Mouse (Mus musculus) bone marrow macrophage, adult 2 months (primary cell): Measurements from ENCODE around the gene Kcnrg. TPM values are rescaled to one million over a fixed set of nuclear protein-coding genes. Genes with fewer than 3 reads are reported as not detected.
"Not testable (repeated sequence)": the region's sequence is repeated elsewhere in the genome, so short reads cannot be mapped to it uniquely, and the experiment has no call there.

ENCODE experiments used
- H3K27ac ChIP-seq: 2 replicates; pipeline ENCODE4 v1.5.1; 2012; ENCODE audit warnings: low read depth, low read length; ENCODE audit not compliant: insufficient read depth
- H3K4me1 ChIP-seq: 2 replicates; pipeline ENCODE4 v1.6.1; 2012; ENCODE audit warnings: low read length; ENCODE audit not compliant: control insufficient read depth, insufficient read depth
- H3K4me3 ChIP-seq: 2 replicates; pipeline ENCODE4 v1.5.1; 2012; ENCODE audit warnings: mild to moderate bottlenecking, low read length, moderate library complexity; ENCODE audit not compliant: insufficient read depth
- CTCF ChIP-seq: IDR thresholded peaks from 2 replicates; pipeline ENCODE4 v1.5.1; 2012; ENCODE audit warnings: low read depth, mild to moderate bottlenecking, low read length, moderate library complexity
- POLR2A ChIP-seq: IDR thresholded peaks from 2 replicates; pipeline ENCODE4 v1.6.1; 2012; ENCODE audit warnings: mild to moderate bottlenecking, low read depth, low read length, borderline replicate concordance
- polyA plus RNA-seq: library from polyadenylated mRNA; stranded (reverse); fragments of >200 nt; gene quantifications from 2 replicates; pipeline ENCODE4 v1.2.4, GENCODE M21; 2012; ENCODE audit not compliant: missing spikeins, insufficient read depth, insufficient read length

Kcnrg gene
- polyA plus RNA-seq, 1 experiment = not detected

DNA sequence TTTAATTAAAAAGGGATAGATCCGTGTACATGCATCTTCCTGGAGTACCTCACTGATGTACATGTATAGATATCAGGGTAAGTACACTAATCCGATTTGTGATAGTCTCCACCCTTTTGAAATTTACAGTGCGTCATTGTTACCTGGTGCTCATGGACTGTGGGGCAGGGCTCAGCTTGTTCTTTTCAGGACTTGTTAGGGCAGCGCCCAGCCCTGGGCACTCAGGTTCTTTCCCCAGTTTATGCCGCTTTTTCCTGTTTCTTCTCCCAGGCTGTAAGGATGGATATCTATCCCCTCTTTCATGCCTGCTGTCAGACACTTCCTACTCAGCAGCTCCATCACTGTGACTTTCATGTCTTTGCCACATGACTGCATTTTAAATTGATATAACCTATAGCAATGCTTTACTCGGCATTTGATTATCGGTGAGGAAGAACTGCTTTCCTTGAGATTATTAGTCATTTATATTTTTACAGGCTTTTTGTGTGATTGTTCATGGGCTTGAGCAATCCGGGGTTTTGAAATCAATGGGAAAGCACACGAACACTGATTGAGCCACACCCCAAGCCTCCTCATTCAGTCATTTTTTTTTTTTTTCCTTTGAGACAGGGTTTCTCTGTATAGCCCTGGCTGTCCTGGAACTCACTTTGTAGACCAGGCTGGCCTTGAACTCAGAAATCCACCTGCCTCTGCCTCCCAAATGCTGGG is 10.4 kb upstream of the Kcnrg start:
- H3K27ac ChIP-seq = peak overlapping the region; percentile 46; the same call in 1 of the 2 replicates
- no peak overlapping the region for H3K4me3 ChIP-seq
- H3K4me1 ChIP-seq = peaks cover 26% of the 10 kb centered on the region
- TF ChIP-seq POLR2A (no peak), CTCF (no peak)

DNA sequence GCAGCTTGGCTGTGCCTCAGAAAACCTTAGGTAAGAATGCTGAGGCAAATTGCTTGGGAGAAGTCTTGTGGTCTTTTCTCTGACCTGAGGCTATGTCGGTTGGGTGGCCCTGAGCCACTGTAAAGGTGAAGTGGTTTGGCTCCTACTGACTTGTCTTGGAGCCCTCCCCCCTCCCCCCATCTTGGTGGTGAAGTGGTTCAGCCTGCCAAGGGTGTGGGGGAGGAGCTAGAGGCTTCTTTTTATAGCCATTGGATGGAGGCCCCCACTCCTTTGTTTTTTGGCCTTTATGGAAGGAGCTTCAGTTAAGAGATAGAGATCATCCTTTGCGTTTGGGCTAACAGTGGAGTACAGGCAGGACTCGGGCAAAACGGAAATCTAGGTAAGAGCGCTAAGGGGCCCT is 9.3 kb upstream of the Kcnrg start, which contains the start of gene Trim13:
TSS of gene Trim13 (plus strand) at position 280 of the 400 bp plus-strand sequence.
- H3K4me3 ChIP-seq = peak within 1 kb of the TSS; percentile 68
- no peak for TF ChIP-seq POLR2A
- no peak for TF ChIP-seq CTCF
- H3K4me1 ChIP-seq = peaks cover 28% of the 10 kb centered on the region
- H3K27ac ChIP-seq = peak within 1 kb of the TSS; percentile 9; the same call in 1 of the 2 replicates

DNA sequence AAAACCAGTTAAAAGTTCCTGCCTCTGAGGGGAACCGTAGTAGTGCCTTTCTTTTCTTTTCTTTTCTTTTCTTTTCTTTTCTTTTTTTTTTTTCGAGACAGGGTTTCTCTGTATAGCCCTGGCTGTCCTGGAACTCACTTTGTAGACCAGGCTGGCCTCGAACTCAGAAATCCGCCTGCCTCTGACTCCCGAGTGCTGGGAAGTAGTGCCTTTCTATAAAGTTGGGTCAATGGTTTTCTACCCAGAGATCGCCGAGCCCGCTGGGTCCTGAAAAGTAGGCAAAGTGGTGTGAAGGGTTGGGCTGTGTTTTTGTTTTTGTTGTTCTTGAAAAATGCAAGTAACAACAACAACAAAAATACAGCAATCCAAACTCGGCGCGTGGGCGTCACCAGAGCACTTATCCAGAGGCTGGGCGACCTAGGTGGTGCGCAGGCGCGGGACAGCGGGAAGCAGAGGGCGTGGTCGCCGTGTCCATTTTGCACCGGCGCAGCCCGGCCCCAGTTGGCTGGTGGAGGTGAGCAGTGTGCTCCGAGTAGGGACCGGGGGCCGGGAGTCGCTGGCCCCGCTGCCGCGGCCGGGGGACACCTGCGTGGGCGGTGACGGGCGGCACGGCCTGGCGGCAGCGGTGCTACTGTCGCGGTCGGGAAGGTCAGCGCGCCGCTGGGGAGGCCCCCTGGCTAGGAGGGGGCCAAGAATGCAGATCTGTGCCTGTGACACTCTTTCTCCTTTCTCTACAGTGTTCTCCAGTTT is 8.0 kb upstream of the Kcnrg start:
- Histone ChIP-seq H3K4me3 (peak overlapping the region; percentile 68), H3K4me1 (peaks cover 30% of the 10 kb centered on the region), H3K27ac (no peak overlapping the region)
- TF ChIP-seq CTCF (no peak), POLR2A (no peak)

DNA sequence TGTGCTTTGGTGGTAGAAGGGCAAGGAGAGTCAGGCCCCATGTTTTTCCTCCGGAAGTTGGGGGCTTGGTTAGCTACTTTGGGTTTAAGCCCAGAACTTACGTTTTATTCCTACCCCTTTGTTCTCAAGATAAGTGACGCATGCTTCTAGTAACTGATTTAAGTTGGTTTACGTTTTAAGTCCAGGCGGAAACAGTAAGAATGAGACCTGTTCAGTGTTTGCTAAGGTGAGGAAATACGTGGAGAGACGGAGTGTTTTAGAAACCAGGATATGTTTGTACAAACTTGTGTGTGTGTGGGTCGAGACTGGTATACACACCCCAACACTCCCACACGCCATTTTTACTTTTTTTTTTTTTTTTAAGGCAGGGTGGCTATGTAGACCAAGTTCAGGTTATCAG is 5.9 kb upstream of the Kcnrg start:
- Histone ChIP-seq H3K4me3 (no peak overlapping the region), H3K27ac (no peak overlapping the region), H3K4me1 (peaks cover 27% of the 10 kb centered on the region)
- no peak for TF ChIP-seq CTCF
- no peak for TF ChIP-seq POLR2A

DNA sequence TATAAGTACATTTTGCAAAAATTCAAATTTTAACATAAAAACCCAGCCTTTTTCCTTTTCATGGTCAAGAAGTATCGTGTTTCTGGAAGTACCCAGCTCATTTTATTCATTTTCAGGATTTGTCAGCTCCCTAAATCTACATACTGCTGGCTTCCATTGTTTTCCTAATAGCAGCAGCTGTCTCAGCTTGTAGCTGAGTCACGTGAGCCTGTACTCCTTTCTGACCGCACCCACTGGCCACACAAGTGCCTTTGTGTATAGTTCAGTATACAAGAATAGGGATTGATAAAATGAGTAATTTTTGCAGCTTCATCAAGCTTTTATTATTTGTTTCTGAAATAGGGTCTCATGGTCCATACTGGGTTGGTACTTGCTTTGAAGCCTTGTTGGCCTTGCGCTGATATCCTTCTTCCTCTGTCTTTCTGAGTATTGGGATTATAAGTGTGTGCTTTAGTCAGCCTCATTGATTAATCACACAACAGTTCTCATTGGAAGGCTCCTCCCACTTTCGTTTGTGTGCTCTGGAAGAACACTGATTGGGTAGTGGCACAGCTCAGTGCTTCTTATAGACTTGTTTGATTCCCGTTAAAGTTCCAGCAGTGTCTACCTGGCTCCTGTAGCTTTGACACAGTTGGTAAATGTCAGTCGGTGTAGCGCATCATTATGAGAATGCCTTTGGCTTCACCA is 4.0 kb upstream of the Kcnrg start:
- TF ChIP-seq CTCF (no peak), POLR2A (no peak)

DNA sequence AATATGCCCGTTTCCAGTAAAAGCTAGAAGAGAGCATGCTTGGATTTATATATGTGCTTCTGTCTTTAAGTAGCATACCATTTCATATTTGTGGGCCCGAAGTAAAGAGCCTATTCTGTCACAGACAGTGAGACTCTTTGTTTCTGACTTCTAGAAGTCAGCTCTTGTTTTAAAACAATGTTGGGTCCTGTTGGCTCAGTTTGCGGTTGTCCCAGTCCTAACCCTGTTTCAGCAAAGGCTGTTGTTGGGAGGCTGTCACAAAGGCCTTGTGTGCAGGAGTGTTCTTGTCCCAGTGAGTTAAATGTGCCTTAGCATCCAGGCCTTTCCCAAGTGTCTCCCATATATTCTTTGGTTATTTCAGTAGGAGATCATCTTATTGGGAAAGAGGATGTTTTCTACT is 3.2 kb upstream of the Kcnrg start:
- Histone ChIP-seq H3K4me1 (peaks cover 12% of the 10 kb centered on the region), H3K27ac (no peak overlapping the region), H3K4me3 (no peak overlapping the region)
- TF ChIP-seq POLR2A (no peak), CTCF (no peak)

More for the DNA sequence above, 4.0 kb upstream of the Kcnrg start:
- no peak overlapping the region for H3K4me3 ChIP-seq
- peaks cover 16% of the 10 kb centered on the region for H3K4me1 ChIP-seq
- H3K27ac ChIP-seq = no peak overlapping the region

DNA sequence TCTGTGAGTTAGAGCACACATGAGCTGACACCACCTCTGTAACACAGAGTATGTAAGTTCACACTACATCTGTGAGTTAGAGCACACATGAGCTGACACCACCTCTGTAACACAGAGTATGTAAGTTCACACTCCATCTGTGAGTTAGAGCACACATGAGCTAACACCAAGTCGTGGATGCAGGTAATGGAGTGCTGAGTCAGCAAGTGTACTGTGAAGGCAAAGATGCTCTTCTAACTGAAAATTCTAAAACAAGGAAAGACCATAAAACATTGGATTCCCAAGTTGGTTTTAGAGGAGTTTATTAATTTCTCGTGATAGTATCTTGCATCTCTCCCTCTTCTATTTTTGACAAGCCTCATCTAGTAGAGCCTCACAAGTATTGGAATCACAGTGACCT is 1.2 kb upstream of the Kcnrg start:
- H3K4me3 ChIP-seq, H3K27ac ChIP-seq: not testable (repeated sequence)

DNA sequence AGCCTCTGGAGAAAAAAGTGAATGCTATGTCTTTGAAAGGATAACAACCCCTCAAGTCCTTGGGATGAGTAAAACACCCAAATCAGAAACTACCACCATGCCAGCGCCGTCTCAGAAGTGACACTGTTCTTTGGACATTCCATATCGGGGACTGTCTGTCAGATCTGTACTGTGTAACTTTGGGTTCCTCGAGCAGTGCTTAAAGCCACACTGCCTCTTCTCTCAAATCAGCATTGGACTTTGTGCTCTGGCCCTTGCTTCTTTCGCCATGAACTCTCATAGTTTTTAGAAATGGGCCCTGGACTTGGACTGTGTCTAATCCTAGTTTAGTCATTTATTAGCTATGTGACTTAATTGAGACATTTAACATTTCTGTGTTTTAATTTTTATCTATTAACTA is 4.5 kb downstream of the Kcnrg start:
- Histone ChIP-seq H3K4me1 (no peaks in the 10 kb centered on the region; the same call in 1 of the 2 replicates), H3K4me3 (no peak overlapping the region), H3K27ac (no peak overlapping the region)
- TF ChIP-seq CTCF = no peak
- no peak for TF ChIP-seq POLR2A

More for the DNA sequence above, 1.2 kb upstream of the Kcnrg start:
- H3K4me1 ChIP-seq = not testable (repeated sequence)

DNA sequence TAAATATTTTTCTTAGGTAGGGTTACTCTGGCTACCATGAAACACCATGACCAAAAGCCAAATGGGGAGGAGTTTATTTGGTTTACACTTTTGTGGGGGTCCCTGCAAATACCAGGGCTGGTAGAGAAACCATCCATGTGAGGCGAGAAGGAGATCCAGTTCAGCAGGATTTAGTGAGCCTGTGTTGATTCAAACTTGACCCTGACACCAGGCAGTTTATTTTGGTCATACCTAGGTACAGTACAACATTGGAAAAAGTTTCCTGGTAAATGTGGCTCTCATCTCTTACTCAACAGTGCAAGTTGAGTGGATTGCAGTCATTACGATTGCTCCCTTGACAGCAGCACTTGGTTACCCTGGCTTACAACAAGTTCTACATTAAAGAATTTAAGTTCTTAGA is 6.1 kb downstream of the Kcnrg start:
- TF ChIP-seq CTCF (no peak), POLR2A (no peak)
- no peak overlapping the region for H3K27ac ChIP-seq

DNA sequence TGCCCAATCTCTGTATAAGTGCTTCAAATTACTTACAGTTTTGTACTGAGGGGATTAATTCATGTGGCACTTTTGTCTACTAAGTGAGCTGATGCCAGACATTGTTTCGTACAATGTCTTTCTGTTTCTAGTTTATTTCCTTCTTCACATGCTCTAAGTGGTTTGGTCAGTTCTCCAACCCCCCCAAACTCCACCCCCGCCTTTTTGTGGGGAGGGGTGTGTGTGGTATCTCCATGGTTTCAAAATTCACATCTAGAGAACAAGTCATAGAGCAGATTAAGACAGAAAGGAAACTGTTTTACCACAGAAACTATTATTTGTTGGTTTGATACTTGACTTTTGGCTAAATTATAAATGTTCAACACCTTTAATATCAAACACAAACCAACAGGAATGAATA is 13.1 kb downstream of the Kcnrg start:
- no peak for TF ChIP-seq CTCF
- TF ChIP-seq POLR2A = no peak
- Histone ChIP-seq H3K4me1 (no peaks in the 10 kb centered on the region), H3K4me3 (no peak overlapping the region)

More for the DNA sequence above, 6.1 kb downstream of the Kcnrg start:
- Histone ChIP-seq H3K4me3 (no peak overlapping the region), H3K4me1 (no peaks in the 10 kb centered on the region; the same call in 1 of the 2 replicates)

More for the DNA sequence above, 13.1 kb downstream of the Kcnrg start:
- no peak overlapping the region for H3K27ac ChIP-seq
